ENCODE assay signal across 20 mouse cellular contexts in genomic region chr2:122821246-122821645, GRCm38 (mm10).
"Had no signal": no experiment of that assay in that cellular context is flagged by ENCODE, and none has a peak within 500 bp of the region (broad histone marks: within the 10 kb centered on the region; RNA-seq: fewer than 3 reads in every experiment).

No protein-coding gene starts in this region.

- H3K27ac ChIP-seq: liver, embryonic 13.5 days; liver, embryonic 15.5 days; lung, embryonic 15.5 days; midbrain, embryonic 10.5 days; midbrain, embryonic 12.5 days; neural tube, embryonic 13.5 days; neural tube, embryonic 15.5 days; stomach, embryonic 15.5 days had no signal

- H3K9ac ChIP-seq: liver, embryonic 13.5 days; liver, embryonic 15.5 days; liver, postnatal 0 days; lung, embryonic 15.5 days; midbrain, embryonic 12.5 days; neural tube, embryonic 13.5 days; neural tube, embryonic 15.5 days; stomach, embryonic 15.5 days had no signal

- H3K4me3 ChIP-seq: liver, embryonic 13.5 days; liver, embryonic 15.5 days; lung, embryonic 15.5 days; midbrain, embryonic 10.5 days; midbrain, embryonic 12.5 days; myocyte; neural tube, embryonic 13.5 days; neural tube, embryonic 15.5 days; stomach, embryonic 15.5 days had no signal

- H3K9me3 ChIP-seq: liver, embryonic 13.5 days; liver, embryonic 15.5 days; lung, embryonic 15.5 days; midbrain, embryonic 10.5 days; midbrain, embryonic 12.5 days; neural tube, embryonic 13.5 days; neural tube, embryonic 15.5 days; stomach, embryonic 15.5 days had no signal

- ATAC-seq: liver, postnatal 0 days; midbrain, embryonic 16.5 days had no signal

- H3K4me1 ChIP-seq: liver, embryonic 13.5 days; liver, embryonic 15.5 days had no signal

- H3K36me3 ChIP-seq: liver, embryonic 13.5 days; liver, embryonic 15.5 days; lung, embryonic 15.5 days; midbrain, embryonic 10.5 days; midbrain, embryonic 12.5 days; neural tube, embryonic 13.5 days; neural tube, embryonic 15.5 days; stomach, embryonic 15.5 days had no signal

- H3K4me2 ChIP-seq: liver, embryonic 11.5 days; liver, embryonic 13.5 days; liver, embryonic 15.5 days; lung, embryonic 15.5 days; midbrain, embryonic 12.5 days; neural tube, embryonic 13.5 days; neural tube, embryonic 15.5 days; stomach, embryonic 15.5 days had no signal

- H3K27me3 ChIP-seq: liver, embryonic 13.5 days; liver, embryonic 15.5 days; lung, embryonic 15.5 days; midbrain, embryonic 12.5 days; neural tube, embryonic 13.5 days; neural tube, embryonic 15.5 days; stomach, embryonic 15.5 days had no signal

- DNase-seq: liver; liver, embryonic 13.5 days; liver, postnatal 0 days; midbrain, embryonic 14.5 days; retina, postnatal 1 day; right cerebral cortex, adult 18-20 months; right cerebral cortex, postnatal 14 days; thymus, adult 18-20 months; thymus, postnatal 14 days; thymus, postnatal 36 days had no signal
